Mouse (Mus musculus) lung, postnatal 25 days (tissue): Measurements from ENCODE around the gene Mrnip.

Experiments used
- DNase-seq: peaks from one replicate; pipeline ENCODE4 v3.0.0; 2022; ENCODE audit warnings: low spot score

Mrnip gene

DNA sequence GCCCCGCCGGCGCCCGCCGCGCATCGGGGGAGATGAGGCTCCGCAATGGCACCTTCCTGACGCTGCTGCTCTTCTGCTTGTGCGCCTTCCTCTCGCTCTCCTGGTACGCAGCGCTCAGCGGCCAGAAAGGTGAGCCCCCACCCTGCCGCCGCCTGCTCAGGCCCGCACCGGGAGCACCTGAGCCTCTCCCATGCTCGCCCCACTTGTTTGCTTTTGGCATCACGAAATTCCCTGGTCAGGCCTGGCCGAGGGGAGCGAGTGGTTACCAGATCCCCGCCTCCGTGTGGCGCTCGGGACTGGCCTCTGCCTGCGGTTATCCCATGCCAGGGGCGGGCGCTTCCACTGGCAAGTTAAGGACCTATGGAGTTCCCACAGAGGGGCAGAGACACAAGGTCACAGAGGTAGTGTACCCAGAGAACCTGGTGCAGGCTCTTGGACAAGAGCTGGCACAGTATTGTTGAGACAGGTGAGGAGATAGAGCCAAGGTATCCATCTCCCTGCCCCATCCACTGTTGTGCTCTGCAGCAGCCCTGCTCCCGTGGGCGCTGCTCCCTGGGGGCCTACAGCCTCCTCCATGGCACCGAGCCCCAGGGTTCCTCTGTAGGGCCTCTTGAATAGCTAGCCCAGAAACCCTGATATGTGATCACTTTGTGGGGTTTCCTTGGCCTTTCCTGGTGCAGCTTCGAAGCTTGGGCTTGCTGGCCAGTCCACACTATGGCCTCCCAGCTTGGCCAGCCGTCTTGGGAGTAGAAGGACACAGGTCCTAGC lies 51.6 kb downstream of the Mrnip start:
- DNase-seq: no peak

DNA sequence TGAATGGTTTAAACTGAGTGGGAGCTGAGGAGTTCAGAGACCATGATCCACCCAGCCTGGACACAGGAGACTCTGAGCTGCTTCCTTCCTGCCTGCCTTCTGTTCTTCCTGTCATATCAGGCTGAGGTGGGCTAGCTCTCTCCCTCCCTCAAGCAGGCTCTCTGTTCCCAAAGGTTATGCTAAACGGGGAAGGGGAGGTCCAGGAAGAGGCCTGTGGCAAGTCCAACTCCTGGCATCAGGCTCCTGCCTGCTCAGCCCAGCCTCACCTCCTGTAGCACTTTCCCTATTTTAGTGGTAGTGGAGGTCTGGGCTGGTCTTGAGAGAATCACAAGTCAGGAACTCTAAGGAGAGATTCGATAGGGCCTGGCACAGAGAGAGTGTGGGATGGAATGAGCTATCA lies 52.2 kb downstream of the Mrnip start:
- no peak for DNase-seq

DNA sequence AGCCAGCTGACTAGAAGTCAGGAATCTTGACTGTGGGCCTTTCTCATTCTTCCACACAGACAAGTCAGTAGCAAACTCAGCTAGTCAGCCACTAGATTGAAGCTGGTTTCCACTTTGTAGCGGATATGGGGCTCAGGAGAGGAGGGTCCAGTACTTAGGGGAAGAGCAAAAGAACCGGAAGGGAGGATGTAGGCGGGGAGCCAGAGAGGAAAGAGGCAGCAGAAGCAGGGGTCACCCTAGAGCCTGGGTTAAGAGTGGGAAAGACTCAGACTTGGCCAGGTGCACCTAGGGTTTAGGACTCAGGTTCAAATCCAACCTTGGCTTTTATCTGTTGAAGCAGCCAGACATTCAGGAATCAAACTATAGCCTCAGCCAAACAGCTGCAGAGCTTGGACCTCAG lies 53.0 kb downstream of the Mrnip start:
- DNase-seq: no peak

DNA sequence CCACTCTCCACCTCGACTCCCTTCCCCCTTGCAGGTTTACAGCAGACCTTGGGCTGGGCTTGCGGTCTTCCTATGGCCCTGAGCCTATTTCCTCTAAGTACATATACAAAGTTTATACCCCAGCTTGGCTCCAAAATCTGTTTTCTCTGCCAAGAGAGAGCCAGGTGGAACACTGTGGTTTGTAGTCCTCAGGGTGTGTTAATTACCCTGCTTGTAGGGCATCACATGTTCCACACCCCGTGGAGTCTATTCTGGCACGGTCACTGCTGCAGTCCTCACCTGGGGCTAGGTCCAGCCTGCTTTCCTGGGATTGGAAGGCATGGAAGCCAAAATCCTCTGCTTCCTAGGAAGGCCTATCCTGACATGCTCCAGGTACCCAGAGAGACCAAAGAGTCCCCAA lies 53.5 kb downstream of the Mrnip start:
- DNase-seq: no peak

DNA sequence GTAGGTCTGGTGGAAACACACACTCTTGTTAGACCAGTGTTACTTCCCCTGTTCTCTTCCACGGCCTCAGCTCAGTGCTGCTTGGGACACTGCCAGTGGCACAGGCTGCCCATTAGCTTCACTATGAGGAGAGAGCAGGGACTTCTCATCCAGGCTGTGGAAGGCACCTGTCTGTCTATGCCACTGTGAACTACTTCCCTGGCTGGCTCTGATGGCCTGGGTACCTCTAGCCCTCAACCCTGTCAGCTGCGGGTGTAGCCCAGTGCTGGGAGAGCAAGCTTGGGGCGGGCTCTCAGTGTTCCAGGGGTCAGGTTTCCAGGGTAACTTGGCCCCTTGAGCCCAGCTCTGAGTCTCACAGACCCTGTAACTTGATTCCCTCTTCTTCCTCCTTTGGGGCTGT lies 54.5 kb downstream of the Mrnip start:
- DNase-seq: no peak

DNA sequence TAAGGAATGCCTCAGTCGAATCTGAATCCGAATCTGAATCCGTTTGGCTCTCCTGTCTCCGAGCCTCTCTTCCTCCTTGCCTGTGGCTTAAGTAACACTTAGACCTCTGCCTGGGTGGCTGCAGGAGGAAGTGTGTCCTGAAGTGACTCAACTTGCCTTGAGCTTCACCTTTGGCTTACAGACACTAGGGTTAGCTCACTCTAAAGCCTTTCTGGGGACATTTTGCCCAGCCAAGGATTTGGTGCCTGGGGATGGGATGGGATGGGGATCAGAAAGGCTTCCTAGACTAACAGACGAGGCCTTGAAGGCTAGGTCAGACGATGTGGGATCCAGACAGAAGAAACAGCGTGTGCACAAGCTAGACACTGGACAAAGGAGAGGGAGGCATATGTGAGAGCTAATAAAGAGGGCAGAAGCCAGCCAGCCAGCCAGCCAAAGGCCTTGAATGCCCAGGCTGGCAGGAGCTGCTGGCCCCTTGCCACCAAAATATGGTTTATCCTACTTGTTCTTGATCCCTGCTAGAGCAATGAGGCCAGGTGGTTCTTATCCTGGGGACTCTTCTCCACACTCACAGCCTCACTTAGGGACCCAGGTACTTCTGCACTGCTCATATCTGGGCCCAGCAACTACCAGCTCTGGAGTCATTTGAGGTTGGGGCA lies 55.1 kb downstream of the Mrnip start:
- DNase-seq: no peak

DNA sequence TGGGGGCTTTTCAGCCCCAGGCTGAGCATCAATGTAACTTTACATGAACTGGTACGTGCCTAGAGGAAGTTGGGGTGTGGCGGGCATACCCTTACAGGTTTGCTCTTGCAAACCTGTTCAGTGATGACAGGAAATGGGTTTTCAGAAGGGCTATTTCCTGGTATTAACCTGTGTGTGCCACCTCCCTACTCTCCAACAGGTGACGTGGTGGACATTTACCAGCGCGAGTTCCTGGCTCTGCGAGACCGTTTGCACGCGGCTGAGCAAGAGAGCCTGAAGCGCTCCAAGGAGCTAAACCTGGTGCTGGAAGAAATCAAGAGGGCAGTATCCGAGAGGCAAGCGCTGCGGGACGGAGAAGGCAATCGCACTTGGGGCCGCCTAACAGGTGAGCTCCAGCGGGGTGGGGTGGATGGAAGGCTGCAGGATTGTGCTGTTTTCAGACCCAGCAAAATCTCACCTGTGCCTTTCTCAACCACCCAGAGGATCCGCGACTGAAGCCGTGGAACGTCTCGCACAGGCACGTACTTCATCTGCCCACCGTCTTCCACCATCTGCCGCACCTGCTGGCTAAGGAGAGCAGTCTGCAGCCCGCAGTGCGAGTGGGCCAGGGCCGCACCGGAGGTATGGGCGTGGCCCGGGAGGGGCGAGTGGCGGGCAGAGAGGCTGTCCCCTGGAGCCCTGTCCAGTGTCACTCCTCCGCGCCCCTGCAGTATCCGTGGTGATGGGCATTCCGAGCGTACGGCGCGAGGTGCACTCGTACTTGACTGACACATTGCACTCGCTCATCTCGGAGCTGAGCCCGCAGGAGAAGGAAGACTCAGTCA lies 56.4 kb downstream of the Mrnip start:
- no peak for DNase-seq

DNA sequence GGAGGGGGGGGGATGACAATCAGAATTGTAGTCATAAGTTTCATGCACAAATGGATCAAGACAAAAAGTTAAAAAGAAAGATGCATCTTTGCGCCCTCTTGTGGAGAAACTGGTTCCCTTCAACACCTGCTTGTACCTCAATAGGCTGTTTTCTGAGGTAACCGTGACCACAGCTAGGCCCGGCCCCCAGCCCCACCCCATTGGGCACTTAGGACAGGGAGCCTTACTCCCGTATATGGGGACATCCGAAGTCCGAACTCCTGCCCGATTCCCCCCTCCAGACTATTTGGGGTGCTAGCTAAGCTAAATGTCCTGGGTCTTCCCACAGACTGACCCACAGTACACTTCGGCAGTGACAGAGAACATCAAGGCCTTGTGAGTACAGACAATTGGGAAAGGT lies 57.2 kb downstream of the Mrnip start:
- DNase-seq: peak; percentile 79

DNA sequence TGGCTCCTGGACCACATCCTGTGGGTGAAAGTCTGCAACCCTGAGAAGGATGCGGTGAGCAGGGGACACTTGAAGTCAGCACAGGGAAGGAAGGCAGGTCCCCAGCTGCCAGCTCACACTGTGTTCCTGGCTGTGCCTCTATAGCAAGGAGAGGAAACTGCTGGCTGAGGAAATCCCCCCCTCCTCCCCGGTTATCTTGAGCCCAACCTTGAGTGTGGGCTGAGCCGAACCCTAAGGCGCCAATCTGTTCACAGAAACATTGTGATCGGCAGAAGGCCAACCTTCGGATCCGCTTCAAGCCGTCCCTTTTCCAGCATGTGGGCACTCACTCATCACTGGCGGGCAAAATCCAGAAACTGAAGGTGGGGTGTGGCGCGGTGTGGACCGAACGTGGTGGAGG lies 58.8 kb downstream of the Mrnip start:
- no peak for DNase-seq

DNA sequence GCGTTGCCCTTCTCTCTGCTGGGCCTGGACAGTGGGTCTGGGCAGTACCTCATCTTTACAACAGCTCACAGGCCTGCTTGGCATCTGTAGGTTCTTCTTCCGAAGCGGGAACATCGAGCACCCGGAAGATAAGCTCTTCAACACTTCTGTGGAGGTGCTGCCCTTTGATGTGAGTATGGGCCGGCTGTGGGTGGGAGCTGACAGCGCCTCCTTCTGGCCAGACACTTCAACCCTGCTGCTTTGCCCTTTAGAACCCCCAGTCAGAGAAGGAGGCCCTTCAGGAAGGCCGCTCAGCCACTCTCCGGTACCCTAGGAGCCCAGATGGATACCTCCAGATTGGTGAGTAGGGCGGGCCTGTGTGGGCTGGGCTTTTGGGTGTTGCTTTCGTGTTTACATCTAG lies 59.7 kb downstream of the Mrnip start:
- DNase-seq: no peak

DNA sequence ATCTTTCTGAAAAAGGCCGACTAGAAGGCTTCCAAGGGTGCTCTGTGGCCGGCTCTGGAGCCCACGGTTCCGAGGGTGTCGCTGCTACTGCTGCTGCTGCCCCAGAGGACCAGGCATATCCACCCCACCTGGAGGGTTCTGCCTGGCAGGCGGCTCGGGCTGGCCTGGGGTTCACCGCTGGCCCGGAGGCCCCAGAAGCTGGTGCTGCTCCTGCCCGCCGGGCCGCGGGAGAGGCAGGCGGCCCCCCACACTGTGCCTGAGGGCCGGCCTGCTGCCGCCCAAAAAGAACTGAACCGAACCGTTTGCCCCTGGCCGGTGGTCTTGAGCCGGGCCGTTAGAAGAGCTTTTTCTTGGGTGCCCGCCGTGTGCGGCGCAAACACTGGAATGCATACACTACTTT lies 60.4 kb downstream of the Mrnip start:
- DNase-seq: no peak

DNA sequence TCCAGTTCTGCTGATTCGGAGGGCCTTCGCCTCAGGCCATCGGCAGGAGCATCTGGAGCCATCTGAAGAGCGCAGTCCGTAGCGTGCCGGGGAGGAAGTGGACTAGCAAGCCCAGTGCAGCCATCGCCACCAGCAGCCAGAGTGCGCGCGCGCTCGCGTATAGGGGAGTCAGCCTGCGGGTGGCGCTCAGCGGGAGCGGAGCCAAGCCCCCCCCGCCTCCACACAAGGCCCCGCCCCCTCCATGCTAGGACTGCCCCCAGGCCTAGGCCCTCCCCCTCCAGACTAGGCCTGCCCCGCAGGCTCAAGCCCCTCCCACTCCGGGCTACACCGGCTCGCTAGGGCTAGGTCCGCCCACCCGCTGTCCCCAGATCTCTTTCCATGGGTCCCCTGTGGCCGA lies 62.3 kb downstream of the Mrnip start:
- DNase-seq: peak; percentile 87

DNA sequence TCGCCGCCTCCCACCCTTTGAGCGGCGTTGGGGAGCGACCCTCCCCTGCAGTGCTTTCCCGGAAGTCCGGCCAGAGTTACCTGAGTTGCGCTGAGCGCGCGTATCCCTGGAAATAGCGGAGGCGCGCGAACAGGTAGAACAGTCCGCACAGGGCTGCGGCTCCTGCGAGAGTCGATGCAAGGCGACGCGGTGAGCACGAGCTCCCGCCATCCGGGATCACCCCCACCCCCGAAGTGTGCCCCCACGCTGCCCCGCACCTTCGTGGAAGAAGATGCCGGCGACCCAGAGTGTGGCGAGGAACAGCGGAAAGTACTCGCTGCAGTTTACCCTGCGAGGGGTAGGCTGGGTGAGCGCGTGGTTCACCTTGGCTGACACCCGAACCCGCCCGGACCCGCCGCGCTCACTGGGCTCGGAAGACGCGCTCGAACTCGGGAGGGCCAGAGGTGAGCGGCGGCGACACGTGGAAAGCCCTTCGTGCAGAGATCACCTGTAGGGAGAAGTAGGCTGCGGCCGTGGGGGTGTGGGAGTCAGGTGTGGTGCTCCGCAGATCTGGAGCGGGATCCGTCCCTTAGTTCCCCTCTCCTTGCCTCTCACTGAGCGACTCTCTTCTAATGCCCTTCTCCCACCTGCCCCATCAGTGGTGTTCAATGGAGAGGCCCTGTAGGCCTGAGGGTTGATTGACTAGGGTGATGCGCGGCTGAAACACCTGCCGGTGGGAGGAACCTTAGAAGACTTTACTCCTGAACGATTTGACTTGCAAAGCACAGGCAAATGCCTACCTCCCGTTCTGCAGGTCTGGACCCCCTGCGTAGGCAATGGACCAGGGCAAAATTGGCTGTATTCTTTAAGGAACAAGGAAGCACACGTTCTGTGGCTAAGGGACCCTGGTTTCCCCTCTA lies 62.9 kb downstream of the Mrnip start:
- no peak for DNase-seq

DNA sequence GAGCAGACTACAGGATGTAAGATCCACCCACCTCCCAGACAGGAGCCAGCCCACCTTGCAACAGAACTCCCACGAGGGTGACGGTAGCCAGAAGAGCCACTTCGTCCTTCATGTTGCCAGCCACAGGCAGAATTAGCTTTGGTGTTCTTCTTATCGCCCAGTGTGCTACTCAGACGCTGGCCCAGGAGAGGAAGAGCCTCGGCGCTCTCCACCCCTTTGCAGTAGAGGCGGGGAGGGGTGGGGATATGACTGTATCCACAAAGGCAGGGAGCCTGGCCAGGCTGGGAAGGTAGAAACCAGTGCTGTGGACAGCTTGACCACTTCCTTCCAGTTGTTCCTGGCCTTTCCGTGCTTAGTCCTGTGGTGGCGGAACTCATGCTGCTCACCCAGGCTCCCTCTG lies 64.1 kb downstream of the Mrnip start, which contains the start of gene Ltc4s:
Gene Ltc4s, minus strand, starts transcription at position 293 of the 400 bp plus-strand sequence.
- DNase-seq: no peak

DNA sequence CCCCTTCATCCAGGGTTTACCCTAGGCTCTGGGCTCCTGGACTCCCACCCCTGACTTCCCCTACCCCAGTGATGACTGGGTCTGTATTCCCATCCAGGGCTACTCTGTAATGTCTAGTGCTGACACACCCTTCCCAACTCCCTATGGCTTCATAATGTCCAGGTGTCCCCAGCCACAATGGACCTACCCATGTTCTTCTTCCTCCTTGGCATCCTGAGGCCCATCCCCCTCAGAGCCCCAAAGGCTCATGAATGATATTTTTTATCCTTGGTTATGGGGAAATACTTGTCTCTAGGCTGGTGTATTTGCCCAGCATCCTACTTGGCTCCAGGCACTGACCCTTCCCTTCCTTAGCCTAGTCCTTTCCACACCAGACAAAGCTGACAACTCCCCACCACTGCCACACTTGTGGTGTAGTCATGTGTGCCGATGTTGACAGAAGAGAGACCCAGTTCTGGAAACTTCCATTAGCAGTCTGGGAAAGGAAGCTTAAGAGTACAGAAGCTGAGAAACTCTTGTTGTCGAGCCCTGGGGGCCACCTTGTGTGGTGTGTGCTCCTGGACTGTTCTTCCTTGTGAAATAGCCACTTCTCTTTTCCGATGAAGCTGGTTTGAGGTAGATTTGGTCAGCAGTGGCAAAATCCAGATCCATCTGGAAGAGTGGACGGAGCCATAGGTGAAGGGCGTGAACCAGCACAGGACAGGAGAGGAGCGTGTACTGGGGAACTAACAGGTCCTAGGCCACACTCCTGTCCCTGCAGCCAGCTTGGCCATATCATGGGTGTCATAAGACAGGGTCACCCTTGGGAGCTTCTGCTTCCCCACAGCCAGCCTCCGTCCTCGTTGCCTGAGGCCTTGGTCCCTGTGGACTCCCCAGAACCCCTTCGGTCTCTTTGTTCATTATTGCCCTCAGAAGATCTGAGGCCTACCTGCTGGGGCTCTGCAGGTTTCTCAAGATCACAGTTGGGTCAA lies 64.9 kb downstream of the Mrnip start:
- no peak for DNase-seq

DNA sequence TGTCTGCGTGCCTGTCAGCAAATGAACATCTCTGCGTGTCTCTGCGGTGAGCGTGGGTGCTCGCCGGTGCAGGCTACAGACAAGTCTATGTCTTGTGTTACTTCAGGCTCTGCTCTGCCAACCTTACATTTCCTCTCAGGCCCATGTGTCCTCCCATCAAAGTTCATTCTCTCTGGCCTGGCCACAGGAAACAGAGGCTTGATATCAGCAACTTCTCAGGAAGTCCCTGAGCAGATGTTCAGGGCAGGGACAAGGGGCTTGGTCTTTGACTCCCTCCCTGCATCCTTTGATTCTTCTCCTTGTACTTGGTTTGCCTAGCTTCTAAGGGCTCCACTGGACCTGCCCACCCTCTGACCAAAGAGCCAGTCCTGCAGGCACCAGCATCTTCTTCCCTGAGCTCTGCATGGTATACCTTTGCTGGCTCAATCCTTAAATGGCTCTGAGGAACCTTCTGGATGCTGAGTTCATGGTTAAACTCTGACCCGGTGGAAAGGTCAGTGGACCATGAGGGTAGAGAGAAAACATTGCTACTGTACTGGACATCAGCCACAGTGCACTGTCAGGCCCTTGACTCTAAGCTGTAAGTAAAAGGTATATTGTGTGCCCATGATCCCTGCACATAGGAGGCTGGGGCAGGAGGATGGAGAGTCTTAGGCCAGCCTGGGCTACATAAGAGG lies 66.1 kb downstream of the Mrnip start:
- DNase-seq: no peak

DNA sequence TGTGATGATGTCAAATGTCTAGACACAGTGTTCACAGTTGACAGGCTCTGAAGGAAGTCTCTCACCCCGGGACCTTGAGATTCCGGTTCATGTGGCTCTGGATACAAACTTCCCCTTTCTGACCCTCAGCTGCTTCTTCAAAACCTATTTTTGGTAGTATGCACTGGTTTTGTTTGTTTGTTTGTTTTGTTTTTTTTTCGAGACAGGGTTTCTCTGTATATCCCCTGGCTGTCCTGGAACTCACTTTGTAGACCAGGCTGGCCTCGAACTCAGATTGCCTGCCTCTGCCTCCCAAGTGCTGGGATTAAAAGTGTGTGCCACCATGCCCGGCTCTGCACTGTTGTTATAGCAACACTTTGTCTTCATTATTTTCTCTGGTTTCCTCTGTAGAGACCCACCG lies 69.7 kb downstream of the Mrnip start:
- no peak for DNase-seq

DNA sequence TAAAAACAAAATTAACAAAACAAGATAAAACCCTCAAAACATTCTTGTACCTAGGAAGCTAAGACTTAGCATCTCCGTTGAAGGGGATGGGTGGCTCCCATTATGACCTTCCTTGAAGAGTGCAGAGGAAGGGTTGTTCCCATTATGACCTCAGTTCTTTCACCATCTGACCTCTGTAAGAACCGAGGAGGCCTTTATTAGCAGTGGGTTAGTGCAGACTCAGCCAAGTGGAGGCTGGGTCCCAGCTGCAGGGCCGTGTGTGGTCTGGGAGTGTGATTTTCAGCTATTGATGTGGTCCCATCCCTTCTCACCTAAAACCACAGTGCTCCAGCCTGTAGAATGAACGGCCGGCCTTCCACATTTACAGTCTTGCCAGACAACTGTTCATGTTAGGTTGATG lies 71.0 kb downstream of the Mrnip start:
- DNase-seq: no peak

DNA sequence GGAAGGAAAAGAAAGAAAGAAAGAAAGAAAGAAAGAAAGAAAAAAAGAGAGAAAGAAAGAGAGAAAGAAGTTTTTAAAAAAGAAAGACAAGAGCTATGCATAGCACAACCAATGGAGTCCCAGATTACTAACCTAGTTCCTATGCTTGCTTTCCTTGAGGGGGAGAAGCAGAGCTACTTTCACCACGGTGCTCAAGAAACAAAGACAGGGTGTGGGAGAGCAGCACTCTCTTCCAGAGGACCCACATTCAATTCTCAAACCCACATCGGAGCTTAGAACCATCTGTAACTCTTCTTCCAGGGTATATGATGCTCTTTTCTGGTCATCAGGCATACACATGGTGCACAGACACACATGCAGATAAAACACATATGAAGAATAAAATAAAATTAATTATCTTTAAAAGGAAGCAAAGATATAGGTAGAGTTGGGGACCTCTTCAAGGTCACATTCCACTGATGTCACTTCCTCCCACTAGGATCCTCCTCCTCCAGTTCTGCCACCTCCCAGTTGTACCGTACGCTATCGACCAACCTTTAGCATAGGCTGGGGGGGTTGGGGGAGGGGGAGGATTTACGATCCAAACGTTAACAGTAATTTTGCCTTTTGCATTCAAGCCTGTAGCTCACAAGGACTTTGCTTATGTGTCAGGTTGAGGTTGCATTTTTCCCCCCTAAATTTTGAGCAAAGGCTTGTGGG lies 74.4 kb downstream of the Mrnip start:
- DNase-seq: no peak
